Mouse (Mus musculus): Measurements from ENCODE around the gene Creg1.

DNA sequence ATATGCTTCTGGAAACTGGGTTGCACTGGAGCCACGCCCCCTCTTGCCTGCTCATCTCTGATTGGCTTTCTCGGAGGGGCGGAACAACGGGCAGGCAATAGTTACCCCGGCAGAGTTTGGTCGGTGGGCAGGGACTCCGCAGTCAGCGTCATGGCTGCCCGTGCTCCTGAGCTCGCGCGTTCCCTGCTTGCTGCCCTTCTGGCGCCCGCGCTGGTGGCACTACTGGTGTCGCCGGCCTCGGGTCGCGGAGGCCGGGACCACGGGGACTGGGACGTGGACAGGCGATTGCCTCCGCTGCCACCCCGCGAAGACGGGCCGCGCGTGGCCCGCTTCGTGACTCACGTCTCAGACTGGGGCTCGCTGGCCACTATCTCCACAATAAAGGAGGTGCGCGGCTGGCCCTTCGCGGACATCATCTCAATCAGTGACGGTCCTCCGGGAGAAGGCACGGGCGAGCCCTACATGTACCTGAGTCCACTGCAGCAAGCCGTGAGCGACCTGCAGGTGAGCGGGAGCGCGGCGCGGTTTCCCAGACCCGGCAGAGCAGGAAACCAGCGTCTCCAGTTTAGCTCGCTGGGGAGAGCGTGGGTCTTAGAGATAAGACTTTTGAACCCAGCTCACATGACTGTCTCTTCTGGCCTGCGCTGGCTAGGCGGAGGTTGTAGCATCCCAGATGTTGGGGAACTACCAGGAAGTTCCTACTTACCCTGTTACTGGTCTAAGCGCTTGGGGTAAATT is at the start of gene Creg1:
- TF ChIP-seq CTCF (IDR thresholded peaks at IDR 0.05; ENCODE audit: low read depth, low read length) (no peak), POLR2A (IDR thresholded peaks at IDR 0.05; ENCODE audit: insufficient read depth, low read length) (peak; percentile 82)

Measured in ES-Bruce4 (cell line).